Mouse (Mus musculus) megakaryocyte, embryonic 14.5 days (primary cell): ENCODE measurements around the gene Dlg4.

Source experiments
- FLI1 ChIP-seq: IDR thresholded peaks from 2 replicates; pipeline ENCODE4 v1.6.1; 2012; ENCODE audit warnings: low read length, inconsistent platforms, mixed read lengths
- GATA1 ChIP-seq: IDR thresholded peaks from 3 replicates; pipeline ENCODE4 v1.6.1; 2012; ENCODE audit warnings: mixed read lengths, low read length, inconsistent platforms, borderline replicate concordance

- no peak for TF ChIP-seq GATA1
- no peak for TF ChIP-seq FLI1
Measured at GRCm38 (mm10) chr11:70042309-70043085, 25.8 kb downstream of the Dlg4 start.
